Mouse (Mus musculus) stomach, postnatal 0 days (tissue): Measurements from ENCODE around the gene Pde10a. TPM values are rescaled to one million over a fixed set of nuclear protein-coding genes. Genes with fewer than 3 reads are reported as not detected.

ENCODE experiments used
- ATAC-seq: fragments of 200-750 bp; cut with Nextera tagmentation; 2 replicates; pipeline ENCODE4 v1.8.0; 2017; ENCODE audit not compliant: low FRiP score, low TSS enrichment
- DNase-seq: peaks from one replicate; pipeline ENCODE4 v3.0.0-alpha.2; 2016; ENCODE audit warnings: low spot score
- H3K27ac ChIP-seq: fragments of 300-500 bp; sonication (generic); replicated peaks from 2 replicates; pipeline ENCODE4 v1.5.1; 2014; ENCODE audit warnings: mild to moderate bottlenecking, control low read depth
- H3K27me3 ChIP-seq: fragments of 300-500 bp; sonication (generic); 2 replicates; pipeline ENCODE4 v1.6.1; 2014; ENCODE audit warnings: low read length; ENCODE audit not compliant: control insufficient read depth, insufficient read depth
- H3K36me3 ChIP-seq: fragments of 300-500 bp; sonication (generic); 2 replicates; pipeline ENCODE4 v1.6.1; 2014; ENCODE audit warnings: low read length, mixed read lengths; ENCODE audit not compliant: control insufficient read depth, insufficient read depth
- H3K4me1 ChIP-seq: fragments of 300-500 bp; sonication (generic); replicated peaks from 2 replicates; pipeline ENCODE4 v1.6.1; 2014; ENCODE audit warnings: antibody characterized with exemption; ENCODE audit not compliant: control insufficient read depth, insufficient read depth
- H3K4me2 ChIP-seq: fragments of 300-500 bp; sonication (generic); replicated peaks from 2 replicates; pipeline ENCODE4 v1.6.1; 2014; ENCODE audit warnings: low read depth, mild to moderate bottlenecking, control low read depth, moderate library complexity
- H3K4me3 ChIP-seq: fragments of 300-500 bp; sonication (generic); 2 replicates; pipeline ENCODE4 v1.5.1; 2014; ENCODE audit warnings: low read depth, low read length, control low read depth
- H3K9ac ChIP-seq: fragments of 300-500 bp; sonication (generic); 2 replicates; pipeline ENCODE4 v1.6.1; 2014; ENCODE audit warnings: mild to moderate bottlenecking, low read length, control low read depth, mixed read lengths
- H3K9me3 ChIP-seq: fragments of 300-500 bp; sonication (generic); 2 replicates; pipeline ENCODE4 v1.6.1; 2016; ENCODE audit warnings: low read length; ENCODE audit not compliant: control insufficient read depth
- CTCF ChIP-seq: IDR thresholded peaks from 2 replicates; pipeline ENCODE4 v1.5.1; 2016; ENCODE audit warnings: antibody characterized with exemption, low read depth, mild to moderate bottlenecking, moderate library complexity
- EP300 ChIP-seq: optimal IDR thresholded peaks from 2 replicates; pipeline ENCODE3; 2016; ENCODE audit warnings: antibody characterized with exemption
- WGBS: fragments of 180-500 bp; shearing (Covaris S2); extraction: QIAGEN DNeasy Blood & Tissue Kit; methylation state at CpG from one replicate; pipeline ENCODE4 v1.1.7; 2014; 5-methylcytosine and 5-hydroxymethylcytosine counted together
- polyA plus RNA-seq: library from polyadenylated mRNA; unstranded; fragments of >200 nt; fragmentation: Nextera tagmentation; extraction: Ambion mirVana; gene quantifications from 2 replicates; pipeline ENCODE4 v1.2.1, GENCODE M21; 2015

Gene Pde10a
- polyA plus RNA-seq, 1 experiment from 2014 or later = 0.69 TPM

DNA sequence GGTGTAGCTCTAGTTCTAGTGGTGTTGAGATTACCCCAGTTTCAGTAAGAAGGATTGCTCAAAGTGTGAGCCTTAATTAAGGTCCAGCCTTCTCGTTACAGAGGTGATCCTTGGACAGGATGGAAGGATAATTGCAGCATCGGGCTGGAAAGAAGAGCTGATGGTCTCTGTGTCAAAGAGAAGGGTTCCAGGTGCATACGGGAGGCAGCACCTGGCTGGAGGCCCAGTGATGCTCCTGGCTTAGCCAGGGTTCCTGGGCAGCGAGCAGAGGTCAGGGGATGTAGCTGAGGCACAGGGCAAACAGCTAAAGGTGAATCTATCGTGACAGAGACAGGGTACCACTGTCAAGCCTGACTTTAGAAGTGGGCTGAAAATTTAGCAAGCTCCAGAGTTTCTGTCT is 290.7 kb downstream of the Pde10a start:
- H3K9me3 ChIP-seq = no peaks in the 10 kb centered on the region
- no peak overlapping the region for H3K4me2 ChIP-seq
- no peaks in the 10 kb centered on the region for H3K36me3 ChIP-seq
- no peak for DNase-seq
- no peak overlapping the region for H3K4me3 ChIP-seq
- WGBS = 73% methylated on average over 5 of the region's 5 CpGs
- no peak for ATAC-seq
- H3K27ac ChIP-seq = no peak overlapping the region
- no peaks in the 10 kb centered on the region for H3K4me1 ChIP-seq
- no peaks in the 10 kb centered on the region for H3K27me3 ChIP-seq
- TF ChIP-seq CTCF = no peak
- no peak overlapping the region for H3K9ac ChIP-seq

DNA sequence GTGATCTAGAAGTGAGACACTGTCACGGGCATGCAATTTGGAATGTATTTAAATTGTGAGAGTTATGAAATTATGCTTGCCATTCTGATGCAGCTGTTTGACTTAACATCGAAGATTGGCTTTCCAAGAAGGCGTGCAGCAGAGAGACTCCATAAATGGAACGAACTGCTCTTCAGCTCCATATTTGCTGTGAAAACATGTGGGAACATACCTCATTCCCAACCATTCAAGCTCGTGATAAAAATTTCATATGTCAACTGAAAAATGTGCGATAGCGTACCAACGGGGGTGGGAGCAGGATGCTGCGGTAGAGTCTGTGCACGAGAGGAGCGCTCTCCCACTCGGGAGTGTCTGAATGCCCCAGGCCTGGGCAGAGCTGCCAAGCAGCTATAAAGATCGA is 293.5 kb downstream of the Pde10a start:
- H3K4me3 ChIP-seq = no peak overlapping the region
- H3K9me3 ChIP-seq = no peaks in the 10 kb centered on the region
- no peak for TF ChIP-seq EP300
- TF ChIP-seq CTCF = no peak
- no peak overlapping the region for H3K4me2 ChIP-seq
- no peak overlapping the region for H3K9ac ChIP-seq
- no peaks in the 10 kb centered on the region for H3K27me3 ChIP-seq
- no peaks in the 10 kb centered on the region for H3K36me3 ChIP-seq
- no peak for DNase-seq
- ATAC-seq = no peak
- H3K27ac ChIP-seq = no peak overlapping the region
- WGBS = 75% methylated on average over 13 of the region's 13 CpGs
- H3K4me1 ChIP-seq = no peaks in the 10 kb centered on the region

DNA sequence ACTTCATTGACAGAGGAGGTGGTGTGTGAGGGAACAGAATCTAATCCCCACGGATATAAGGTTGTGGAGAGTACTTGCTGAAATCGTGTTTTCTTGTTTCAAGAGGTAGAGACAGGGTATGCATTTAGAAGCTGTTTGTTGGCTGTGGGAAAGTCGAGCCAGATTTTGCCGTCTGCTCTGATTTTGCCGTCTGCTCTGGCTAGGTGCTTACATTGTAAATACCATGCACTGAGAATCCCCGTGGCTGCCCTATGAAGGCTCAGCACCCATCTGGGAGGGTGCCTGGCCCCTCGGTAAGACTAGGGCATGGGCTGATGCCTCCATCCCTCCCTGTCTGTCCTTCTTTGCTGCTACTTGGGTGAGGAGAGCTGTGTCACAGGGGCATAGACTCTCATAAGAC is 298.4 kb downstream of the Pde10a start:
- Histone ChIP-seq H3K36me3 (no peaks in the 10 kb centered on the region), H3K27me3 (no peaks in the 10 kb centered on the region), H3K4me2 (no peak overlapping the region), H3K4me1 (no peaks in the 10 kb centered on the region), H3K9me3 (no peaks in the 10 kb centered on the region), H3K27ac (no peak overlapping the region), H3K9ac (no peak overlapping the region), H3K4me3 (no peak overlapping the region)
- DNase-seq = no peak
- TF ChIP-seq EP300 = no peak
- TF ChIP-seq CTCF = no peak
- WGBS = 58% methylated on average over 7 of the region's 7 CpGs
- no peak for ATAC-seq

DNA sequence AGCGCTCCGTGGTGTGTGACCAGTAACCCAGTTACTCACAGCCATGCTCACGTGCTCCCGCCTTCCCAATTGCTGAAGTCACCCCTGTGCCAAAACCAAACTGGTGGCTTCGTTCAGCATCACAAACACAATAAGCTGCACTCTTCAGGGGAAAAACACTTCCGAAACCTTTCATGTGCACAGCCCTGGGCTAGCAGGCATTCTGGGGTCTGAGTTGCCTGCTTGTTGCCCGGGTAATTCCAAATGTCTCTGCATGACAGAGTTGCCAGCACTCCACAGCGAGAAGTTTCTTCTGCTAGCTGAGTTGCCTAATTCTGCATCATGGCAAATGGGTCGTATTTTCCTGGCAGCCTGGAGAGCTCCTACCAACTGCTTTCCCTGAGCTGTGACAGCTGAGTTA is 302.0 kb downstream of the Pde10a start:
- Histone ChIP-seq H3K4me1 (no peaks in the 10 kb centered on the region), H3K9ac (no peak overlapping the region), H3K36me3 (no peaks in the 10 kb centered on the region), H3K4me2 (no peak overlapping the region), H3K27me3 (no peaks in the 10 kb centered on the region), H3K9me3 (no peaks in the 10 kb centered on the region), H3K27ac (no peak overlapping the region), H3K4me3 (no peak overlapping the region)
- ATAC-seq = no peak
- no peak for TF ChIP-seq EP300
- 75% methylated on average over 9 of the region's 9 CpGs for WGBS
- DNase-seq = no peak

DNA sequence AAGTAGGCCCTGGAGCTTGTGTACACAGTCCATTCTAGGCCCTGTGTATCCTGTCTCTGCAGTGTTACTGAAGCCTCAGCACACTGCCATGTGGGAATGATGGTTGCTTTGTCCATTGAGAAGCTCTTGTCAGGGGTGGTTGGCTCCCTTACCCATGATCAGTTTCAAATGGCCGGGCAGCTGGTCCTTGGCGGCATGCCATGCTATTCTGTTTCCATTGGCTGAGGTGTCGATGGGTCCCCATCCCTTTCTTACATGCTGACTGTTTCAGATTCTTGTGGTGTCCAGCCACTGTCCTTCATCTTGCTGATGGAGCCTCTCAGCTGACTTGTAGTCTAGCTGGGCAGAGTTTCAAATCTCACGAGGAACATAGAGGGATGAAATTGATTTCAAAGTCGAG is 305.8 kb downstream of the Pde10a start:
- 80% methylated on average over 5 of the region's 5 CpGs for WGBS
- DNase-seq = no peak
- no peak overlapping the region for H3K4me2 ChIP-seq
- H3K4me3 ChIP-seq = no peak overlapping the region
- no peak for ATAC-seq
- no peak overlapping the region for H3K27ac ChIP-seq
- no peak overlapping the region for H3K9ac ChIP-seq
- H3K36me3 ChIP-seq = no peaks in the 10 kb centered on the region
- no peak for TF ChIP-seq CTCF
- no peak for TF ChIP-seq EP300
- H3K4me1 ChIP-seq = no peaks in the 10 kb centered on the region
- H3K27me3 ChIP-seq = no peaks in the 10 kb centered on the region
- no peaks in the 10 kb centered on the region for H3K9me3 ChIP-seq

DNA sequence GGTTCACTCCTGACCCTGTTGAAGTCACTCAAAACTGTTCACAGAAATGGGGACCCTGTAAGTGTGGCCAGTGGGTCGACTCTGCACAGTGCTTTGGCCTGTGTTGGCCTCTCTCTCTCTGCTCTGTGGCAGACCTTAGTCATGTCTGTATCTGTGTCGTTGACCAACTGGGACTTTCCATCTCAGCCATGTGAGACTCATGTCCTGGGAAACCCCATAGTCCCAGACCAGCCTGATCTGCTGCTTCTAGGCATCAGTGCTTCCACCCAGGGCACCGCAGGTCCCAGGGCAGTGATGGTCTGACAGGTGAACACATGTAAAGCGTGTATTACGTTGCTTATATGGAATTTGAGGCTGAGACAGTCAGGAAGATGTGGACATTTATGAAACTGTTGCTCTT is 311.1 kb downstream of the Pde10a start:
- Histone ChIP-seq H3K27me3 (no peaks in the 10 kb centered on the region), H3K36me3 (no peaks in the 10 kb centered on the region), H3K4me3 (no peak overlapping the region), H3K4me2 (no peak overlapping the region), H3K4me1 (no peaks in the 10 kb centered on the region), H3K9me3 (no peaks in the 10 kb centered on the region), H3K27ac (no peak overlapping the region), H3K9ac (no peak overlapping the region)
- DNase-seq (no peak), ATAC-seq (no peak)
- 91% methylated on average over 5 of the region's 5 CpGs for WGBS
- TF ChIP-seq EP300 = no peak
- no peak for TF ChIP-seq CTCF
